Mouse (Mus musculus) stomach, postnatal 0 days (tissue): ENCODE measurements around the gene Hist1h1d.
"Not testable (repeated sequence)": the region's sequence is repeated elsewhere in the genome, so short reads cannot be mapped to it uniquely, and the experiment has no call there.

Experiments used
- CTCF ChIP-seq: IDR thresholded peaks from 2 replicates; pipeline ENCODE4 v1.5.1; 2016; ENCODE audit warnings: antibody characterized with exemption, low read depth, mild to moderate bottlenecking, moderate library complexity
- EP300 ChIP-seq: optimal IDR thresholded peaks from 2 replicates; pipeline ENCODE3; 2016; ENCODE audit warnings: antibody characterized with exemption

GRCm38 (mm10) chr13:23570261-23571021 is 17.4 kb downstream of the Hist1h1d start:
- 0 out of 2 replicates have a peak, but pooled peaks have one; percentile 10 for TF ChIP-seq CTCF
- TF ChIP-seq EP300: not testable (repeated sequence)
